Mouse (Mus musculus): ENCODE data around the gene Prkn.

- TF ChIP-seq CTCF (IDR thresholded peaks at IDR 0.05; ENCODE audit: low read depth) (no peak), EP300 (optimal IDR thresholded peaks at IDR 0.05) (no peak)
Measured at GRCm38 (mm10) chr17:11638451-11638850, 798.3 kb downstream of the Prkn start.
